Mouse (Mus musculus): ENCODE measurements around the gene Atp5s.
A peak's percentile ranks its signal among the peaks of the same experiment; 100 is the strongest.

Gene Atp5s

GRCm38 (mm10) chr12:69781480-69781879 lies 56.7 kb downstream of the Atp5s start:
- DNase-seq (ENCODE audit: low spot score) = no peak

- no peak for DNase-seq (ENCODE audit: low spot score)
Observed at GRCm38 (mm10) chr12:69781935-69782650, 57.3 kb downstream of the Atp5s start.

- peak; percentile 40 for DNase-seq (ENCODE audit: low spot score)
Observed at GRCm38 (mm10) chr12:69783247-69784025, 58.7 kb downstream of the Atp5s start.

- DNase-seq (ENCODE audit: low spot score) = no peak
Observed at GRCm38 (mm10) chr12:69785471-69785870, 60.7 kb downstream of the Atp5s start.

GRCm38 (mm10) chr12:69788380-69788779 lies 63.6 kb downstream of the Atp5s start:
- no peak for DNase-seq (ENCODE audit: low spot score)

GRCm38 (mm10) chr12:69789766-69790529 lies 65.2 kb downstream of the Atp5s start:
- no peak for DNase-seq (ENCODE audit: low spot score)

- peak; percentile 53 for DNase-seq (ENCODE audit: low spot score)
Observed at GRCm38 (mm10) chr12:69790530-69791505, 66.1 kb downstream of the Atp5s start, which contains the start of gene Cdkl1. Cdkl1 (minus strand) TSS chr12:69791267.

All from yolk sac, embryonic 10.5 days (tissue).